Mouse (Mus musculus) natural killer cell, adult 2 months (primary cell): ENCODE measurements around the gene Psen1.

Experiments
- DNase-seq, 2 experiments: peaks; one replicate each; pipeline ENCODE4 v3.0.0; 2022; ENCODE audit warnings: low spot score in 2 of 2

Gene Psen1

DNA sequence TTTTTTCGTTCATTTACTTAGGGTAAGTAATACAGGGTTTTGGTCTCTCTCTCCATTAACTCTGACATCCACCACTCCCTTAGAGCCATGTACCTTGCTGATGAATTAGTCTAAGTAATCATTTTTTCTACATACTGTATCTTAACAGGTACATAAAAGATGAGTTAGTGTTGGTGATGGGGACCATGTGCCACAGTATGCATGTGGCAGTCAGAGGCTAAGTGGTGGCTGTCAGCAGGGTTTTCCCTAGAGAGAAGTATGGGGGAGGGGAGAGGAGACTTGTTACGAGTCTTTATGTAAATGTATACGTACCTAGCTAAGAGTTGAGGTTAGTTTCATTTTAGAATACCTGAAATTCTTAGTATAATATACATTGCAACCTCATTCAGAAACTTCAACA, 35.1 kb downstream of the Psen1 start:
- DNase-seq = no peak

DNA sequence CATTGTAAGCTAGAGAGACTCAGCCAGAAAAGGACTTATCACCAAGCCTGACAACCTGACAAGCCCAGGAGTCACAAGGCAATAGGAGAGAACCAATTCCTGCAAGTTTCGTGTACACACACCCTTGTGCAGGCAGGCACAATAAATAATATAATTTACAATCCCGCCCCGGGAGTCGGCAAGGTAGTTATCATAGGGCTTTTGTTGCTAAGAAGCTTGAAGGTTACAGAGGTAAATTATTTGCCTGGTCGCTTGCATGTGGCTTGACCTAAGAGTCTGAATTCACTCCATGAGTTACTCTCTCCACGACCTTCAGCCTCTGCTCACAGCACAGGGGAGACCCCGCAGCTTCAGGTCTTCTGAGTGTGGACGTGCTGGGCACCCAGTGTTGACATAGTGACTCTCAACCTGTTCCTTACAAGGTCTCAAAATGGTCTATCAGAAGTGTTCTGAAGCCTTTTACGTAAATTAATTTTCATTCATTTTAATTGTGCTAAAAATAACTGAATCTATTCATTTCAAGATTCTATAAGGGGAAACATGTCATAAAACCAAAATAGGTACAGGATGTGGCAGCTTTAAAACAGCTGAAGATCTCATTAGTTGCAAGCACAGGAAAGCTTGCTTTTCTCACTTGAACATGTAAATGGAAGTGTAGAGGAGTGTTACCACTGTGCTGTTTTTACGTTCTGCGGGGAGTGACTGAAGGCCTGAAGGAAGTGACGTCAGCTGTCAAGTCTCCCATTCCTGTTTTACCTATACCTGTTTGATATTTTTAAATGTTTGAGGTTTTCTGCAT, 38.8 kb downstream of the Psen1 start:
- DNase-seq = no peak

DNA sequence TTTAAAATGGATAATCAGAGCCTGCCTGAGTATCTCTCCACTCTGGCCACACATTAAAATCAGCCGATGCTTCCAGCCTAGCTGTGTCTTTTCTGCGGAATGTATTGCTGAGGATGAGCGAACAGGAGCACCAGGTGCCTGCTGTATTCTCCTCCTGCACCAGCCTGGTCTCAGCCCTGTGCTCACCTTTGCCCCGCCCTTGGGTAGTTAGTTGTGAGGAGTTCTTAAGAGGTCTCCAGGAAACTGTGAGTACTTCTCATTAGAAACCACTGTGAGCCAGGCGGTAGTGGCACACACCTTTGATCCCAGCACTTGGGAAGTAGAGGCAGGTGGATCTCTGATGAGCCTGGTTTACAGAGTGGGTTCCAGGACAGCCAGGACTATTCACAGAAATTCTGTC, 44.3 kb downstream of the Psen1 start:
- DNase-seq = no peak

DNA sequence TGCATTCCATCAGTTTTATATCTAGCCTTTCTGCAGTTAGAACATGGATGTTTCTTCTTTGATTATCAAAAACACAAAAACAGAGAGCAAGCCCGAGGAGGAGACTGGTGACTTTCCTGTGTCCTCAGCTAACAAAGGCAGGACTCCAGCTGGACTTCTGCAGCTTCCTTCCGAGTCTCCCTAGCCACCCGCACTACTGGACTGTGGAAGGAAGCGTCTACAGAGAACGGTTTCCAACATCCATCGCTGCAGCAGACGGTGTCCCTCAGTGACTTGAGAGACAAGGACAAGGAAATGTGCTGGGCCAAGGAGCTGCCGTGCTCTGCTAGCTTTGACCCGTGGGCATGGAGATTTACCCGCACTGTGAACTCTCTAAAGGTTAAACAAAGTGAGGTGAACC, 46.1 kb downstream of the Psen1 start:
- DNase-seq = no peak

DNA sequence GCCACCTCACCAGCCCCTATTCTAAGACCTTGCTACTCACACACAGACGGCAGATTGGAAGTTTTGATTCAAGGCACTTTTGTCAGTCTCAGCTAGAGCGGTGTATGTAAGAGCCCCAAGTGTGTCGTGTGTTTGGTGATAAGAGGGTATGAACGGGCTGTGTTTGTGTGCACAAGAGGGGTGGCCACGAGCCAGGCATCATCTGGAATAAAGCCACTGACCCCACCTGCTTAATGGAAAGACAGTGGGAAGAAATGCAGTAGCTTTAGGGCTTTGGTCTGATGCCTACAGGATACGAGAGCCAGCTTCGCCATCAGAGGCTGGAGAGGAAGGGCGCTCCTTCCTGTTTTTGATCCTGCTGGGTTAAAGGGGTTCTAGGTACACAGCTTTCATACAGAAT, 48.3 kb downstream of the Psen1 start:
- no peak for DNase-seq

DNA sequence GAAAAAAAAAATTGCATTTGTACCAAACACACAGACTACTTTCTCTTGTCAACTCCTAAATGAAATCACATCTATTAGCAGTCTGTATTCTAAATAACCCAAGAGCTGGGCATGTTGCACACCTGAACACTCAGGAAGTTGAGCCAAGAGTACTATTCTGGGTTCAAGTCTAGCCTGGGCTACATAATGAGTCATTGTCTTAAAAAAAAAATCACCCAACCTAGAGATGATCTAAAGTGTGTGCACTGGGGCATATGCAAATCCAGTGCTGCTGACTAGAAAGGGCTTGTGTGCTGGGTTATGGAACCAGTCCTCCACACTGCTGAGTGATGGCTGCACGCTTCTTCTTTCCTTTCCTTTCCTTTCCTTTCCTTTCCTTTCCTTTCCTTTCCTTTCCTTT, 50.7 kb downstream of the Psen1 start:
- DNase-seq = no peak

DNA sequence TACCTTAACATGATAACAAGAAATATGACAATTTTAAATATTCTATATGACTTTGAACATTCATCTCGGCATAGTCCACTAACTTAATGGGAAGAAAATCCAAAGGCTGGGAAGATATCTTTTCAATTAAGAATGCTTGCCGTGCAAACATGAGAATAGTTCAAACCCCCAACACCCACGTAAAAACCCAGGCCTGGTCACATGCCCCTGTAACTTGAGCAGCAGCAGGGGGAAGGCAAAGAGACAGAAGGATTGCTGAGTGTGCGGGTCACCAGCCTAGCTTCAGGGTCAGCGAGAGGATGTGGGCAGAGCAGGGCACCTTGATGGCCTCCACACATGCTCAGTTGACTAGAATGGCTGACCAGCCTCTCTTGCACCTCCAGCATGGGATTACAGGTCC, 53.8 kb downstream of the Psen1 start:
- DNase-seq = no peak

DNA sequence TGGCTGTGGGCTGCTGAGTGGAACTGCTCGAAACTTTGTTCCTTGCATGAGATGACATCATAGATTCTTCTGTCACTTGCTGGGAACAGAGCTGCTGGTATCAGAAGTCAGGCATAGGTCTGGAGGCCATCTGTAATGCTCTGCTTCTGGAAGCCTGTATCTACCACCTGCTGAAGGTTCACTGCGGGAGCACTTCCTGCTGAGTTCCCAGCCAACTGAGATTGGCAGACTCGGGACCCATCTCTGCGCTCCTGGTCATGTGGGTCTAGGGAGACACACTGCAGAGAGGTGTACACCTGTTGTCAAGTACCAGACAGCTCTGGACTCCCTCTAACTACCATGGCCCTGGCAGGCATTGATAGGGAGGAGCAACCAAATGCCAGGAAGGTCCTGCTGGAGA, 54.9 kb downstream of the Psen1 start:
- DNase-seq = no peak

DNA sequence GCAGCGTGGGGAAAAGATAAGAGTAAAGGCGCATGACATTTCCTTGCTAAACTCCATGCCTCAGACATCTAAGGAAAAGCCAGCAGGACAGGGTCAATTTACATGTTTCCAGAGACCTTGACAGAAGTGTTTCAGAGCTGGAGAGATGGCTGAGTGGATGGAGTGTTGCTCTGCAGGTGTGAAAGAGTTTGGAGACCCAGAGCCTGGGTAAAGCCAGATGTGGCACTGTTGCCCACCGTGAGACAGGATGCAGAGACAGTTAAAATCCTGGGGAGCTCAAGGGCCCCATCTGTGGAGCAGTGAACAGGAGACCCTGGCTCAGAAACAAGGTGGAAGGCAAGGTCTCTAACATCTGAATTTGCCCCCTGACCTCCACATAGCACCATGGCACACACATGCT, 55.8 kb downstream of the Psen1 start:
- no peak for DNase-seq

DNA sequence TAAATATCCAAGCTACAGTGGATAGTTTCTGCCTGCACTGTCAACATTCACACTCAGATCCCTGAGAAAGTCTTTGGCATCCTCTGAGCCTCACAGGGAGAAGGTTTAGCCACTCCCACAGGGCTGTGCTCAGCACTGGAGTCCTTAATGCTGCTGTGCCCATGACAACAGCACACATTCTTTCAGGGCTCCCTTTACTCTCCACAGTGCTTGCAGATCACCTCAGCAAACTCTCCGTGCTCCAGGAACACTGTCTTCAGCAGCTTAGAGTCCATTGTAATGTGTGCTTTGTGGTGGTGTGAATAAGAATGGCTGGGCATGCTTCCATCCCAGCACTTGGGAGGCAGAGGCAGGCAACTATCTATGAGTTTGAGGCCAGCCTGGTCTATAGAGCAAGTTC, 61.2 kb downstream of the Psen1 start:
- no peak for DNase-seq

DNA sequence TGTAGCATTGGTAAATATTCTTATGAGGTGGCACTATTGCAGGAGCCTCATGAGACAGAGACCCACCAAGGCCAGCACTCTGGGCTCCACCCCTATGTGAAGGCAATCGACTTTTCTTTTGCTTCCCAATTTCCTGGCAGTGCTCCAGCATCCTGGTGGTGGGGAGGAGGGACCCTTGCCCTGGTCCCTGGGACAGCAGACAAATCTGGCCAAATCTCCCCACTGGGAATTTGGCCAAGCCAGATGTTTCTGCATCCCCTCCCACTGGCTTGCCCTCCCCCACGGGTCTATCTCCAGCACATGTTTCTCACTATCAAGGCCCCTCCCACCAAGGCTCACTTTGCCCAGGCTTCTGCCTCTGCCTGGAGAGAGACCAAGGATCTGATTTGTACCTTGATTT, 64.5 kb downstream of the Psen1 start:
- DNase-seq = no peak

DNA sequence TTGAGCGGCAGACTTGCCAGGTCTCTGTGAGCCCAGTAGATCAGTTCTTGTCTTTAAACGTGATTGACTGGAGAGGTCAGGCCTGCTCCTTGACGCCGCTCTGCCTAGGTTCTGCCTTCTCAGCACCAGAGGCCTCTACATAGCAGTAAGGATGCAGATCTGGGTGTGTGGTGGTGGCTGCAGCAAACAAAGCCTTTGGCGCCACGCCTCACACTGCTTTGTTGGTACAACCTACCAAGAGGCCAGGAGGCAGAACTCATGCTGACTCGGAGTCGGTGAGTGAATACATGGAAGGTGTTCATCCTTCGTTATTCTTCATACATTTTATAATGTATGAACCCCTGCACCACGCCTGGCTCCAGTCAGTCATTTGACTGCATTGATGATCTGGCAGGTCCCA, 70.8 kb downstream of the Psen1 start:
- DNase-seq = no peak

DNA sequence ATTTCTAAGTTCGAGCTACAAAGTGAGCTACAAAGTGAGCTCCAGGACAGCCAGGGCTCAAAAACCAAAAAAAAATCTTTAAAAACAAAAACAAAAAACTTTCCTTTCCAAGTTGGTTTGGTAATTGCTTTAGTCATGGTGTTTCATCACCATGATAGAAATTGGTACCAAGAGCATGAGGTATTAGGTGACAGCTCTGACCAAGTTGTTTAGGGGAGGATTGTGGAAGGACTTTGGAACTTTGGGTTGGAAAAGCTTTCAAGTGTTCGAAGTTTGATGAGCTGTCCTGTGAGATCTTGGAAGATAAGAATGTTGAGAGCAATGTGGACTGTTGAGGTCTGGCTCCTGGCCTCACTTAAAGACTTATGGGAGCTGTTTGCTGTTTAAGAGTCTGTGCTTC, 72.2 kb downstream of the Psen1 start:
- no peak for DNase-seq

DNA sequence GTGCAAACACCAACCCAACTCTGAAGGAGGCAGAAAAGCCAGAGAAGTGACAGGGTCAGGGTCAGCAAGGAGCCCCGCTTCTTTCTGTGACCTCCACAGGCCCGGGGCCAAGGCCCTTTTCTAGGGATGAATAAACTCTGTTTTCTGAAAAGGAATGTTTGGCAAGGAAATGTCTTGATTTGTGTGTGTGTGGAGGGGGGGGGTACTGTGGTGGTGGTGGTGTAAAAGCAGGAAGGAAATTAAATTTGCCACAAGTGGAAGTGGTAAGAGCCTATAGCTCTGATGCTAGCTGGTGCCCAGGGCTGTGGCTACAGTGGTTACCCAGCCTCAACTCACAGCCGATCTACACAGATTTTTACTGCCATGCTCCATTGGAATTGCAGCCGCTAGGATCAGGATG, 74.8 kb downstream of the Psen1 start:
- peak in 1 of 2 experiments; percentile 18 for DNase-seq

DNA sequence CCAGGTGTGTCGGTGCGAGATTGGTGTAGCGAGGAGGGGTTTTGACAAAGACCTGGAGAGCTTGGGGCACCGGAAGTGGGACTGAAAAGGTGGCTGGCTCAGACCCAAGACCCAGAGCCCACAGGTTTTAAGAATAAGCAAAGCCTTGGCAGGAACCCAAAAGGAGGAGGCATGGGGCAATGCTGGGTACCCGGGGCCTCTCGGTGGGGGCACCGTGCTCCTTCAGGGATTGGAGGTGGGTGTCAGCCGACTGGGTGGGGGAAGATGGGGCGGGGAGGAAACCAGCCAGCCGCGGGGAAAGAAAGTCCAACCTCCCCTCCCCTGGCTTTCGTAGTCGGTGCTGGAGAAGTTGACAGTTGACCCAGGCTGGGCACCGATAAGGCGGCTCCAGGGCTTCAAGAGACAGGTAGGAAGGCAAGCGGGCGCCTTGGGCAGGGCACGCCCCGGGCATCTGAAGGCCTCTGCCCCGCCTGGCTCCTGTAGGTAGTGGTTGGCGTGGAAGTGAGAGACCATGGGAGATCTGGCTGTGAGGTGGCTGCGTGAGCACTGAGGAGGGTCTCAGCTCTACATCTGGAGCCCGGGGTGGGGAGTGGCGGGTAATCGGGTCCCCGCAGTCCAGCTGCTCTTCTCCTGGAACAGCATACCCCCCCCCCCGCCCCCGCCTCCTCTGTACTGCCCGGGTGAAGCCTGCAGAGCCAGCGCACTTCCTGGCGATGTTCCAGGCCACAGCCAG, 75.5 kb downstream of the Psen1 start, which contains the start of gene Papln:
TSS of gene Papln (plus strand) at position 324 of the 733 bp plus-strand sequence.
- peak in 1 of 2 experiments; percentile 12 for DNase-seq

DNA sequence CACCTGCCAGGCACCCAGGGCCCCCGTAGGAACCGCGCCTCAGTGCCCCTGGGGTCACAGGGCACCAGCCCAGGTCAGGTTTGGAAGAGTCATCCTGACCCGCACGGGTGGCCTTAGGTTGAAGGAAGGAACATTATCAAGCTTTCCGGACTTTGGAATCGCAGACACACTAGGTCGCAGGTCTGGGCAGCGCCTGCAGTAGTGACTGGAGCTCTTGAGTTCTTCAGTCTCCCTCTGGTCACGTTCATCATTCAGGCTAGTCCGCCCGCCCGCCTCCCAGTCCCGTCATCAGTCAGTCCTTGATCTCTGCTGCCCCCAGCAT, 76.1 kb downstream of the Psen1 start:
- DNase-seq = peak in 1 of 2 experiments; percentile 18

DNA sequence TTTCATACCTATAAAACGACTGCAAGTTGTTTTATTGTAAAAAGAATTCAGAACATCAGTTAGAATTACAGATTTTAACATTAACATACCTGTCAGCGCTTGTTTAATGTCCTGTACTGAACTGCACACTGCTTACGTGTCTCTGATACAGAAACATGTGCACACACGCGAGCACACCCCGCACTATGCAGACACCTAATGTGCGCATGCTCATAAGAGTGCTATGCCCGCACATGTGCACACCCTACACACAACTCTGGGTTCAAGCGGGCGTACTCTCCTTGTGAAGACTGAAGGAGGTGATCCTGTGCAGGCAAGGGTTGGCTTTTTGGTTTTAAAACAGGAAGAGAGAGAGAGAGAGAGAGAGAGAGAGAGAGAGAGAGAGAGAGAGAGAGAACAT, 76.6 kb downstream of the Psen1 start:
- DNase-seq = no peak

DNA sequence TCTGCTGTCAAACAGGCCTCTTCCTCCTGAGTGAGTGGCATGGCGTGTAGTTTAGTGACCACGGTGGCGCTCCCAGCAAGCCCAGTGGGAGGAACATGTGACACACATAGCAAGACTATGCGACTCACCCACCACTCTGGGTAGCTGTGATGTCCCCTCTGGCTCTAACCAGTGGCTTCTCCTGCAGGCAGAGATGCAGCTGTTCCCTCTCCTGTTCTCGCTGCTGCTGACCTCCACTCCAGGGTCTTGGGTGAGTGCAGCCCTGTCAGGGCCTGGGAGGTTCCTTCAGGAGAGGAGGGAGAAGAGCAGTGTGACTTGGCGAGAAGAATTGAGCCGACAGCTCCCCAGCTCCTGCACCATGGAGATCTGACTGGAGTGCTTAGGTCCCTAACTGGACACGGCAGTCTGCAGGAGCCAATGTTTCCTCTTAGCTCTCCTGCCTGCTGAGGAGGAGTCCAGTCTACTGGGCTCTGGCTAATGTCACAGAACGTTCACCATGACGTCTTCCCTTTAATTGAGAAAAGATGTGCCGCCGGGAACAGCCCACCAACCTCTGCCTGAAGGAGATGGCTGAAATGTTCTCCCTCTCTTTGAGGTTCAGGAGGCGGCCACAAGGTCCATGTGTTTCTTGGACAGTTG, 78.1 kb downstream of the Psen1 start:
- DNase-seq = no peak

DNA sequence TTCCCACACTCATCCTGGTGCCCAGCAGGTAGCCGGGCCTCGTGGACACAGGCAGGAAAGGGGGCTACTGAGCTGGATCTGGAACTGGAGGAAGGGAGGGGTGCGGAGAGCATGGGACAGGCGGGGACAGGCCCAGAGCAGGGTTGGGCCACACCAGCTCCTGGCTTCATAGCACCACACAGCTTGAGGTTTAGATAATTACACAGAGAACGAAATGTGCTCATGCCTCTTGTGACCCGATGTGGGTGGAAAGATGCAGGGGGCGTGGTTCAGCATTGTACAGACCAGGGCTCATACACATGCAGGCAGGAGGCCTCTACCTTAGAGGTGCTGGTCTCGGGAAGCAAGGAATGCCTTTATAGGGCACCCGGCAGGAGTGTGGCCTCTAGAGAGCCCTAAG, 79.9 kb downstream of the Psen1 start:
- DNase-seq = no peak

DNA sequence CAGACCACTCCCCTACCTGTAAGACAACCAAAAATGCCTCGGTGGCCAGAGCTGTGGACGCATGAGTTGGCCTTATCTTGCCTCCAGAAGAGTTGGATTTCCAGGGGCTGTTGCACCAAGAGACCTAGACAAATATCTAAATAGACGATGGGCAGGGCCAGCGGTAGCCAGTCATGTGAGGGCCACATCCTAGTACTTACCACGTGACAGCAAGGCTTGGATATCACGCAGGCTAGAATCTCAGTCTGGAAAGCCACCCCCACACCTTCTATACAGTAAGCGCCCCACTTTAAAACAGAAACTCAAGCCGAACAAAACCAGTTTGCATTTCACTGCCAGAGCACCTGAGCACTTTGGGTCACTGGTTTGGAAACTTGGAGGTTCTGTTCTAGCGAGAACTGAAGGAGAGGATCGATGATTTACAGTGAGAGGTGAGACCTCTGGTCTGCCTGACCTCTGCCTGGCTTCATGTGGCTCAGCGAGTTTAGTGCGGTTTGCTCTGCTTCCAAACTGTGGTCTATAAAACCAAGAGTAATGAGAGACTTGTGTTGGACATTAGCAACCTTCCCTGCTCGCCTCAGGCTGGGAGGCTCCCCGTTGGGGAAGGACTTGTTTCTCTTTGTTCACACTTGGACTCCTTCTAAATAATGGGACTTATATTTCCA, 80.4 kb downstream of the Psen1 start:
- DNase-seq = no peak

DNA sequence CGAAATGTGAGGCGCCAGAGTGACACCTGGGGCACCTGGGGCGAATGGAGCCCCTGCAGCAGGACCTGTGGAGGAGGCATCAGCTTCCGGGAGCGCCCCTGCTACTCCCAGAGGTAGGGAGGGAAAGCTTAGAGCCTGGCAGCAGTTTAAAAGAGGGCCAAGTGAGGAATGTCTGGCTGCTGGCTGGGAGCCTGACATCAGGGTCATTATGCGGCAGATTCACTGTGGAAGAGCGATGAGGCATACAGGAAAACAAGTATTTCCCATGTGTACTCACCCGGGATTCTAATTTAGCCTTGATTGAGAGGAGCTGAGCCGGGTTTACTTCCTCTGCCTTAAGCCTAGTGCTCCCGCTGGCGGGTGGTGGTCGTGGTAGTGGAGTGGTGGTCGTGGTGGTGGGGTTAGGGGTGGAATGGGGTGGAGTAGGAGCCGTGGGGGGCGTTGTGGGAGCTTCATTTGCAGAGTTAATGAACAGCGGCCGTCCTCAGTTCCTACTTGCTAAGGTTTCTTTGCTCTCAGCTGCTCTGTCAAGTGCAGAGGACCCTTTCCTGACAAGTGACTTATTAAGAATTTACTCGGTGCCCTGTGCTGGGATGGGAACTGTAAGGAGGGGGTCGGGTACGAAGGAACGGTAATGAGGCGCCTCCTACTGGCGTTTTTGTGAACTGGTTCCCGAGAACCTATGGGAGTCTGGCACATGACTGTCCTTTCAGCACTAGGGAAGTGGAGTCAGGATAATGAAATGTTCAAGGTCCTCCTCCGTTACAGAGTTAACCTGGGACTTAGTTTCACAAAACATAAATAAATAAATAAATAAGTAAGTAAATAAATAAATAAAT, 82.7 kb downstream of the Psen1 start:
- DNase-seq = peak in 1 of 2 experiments; percentile 36

DNA sequence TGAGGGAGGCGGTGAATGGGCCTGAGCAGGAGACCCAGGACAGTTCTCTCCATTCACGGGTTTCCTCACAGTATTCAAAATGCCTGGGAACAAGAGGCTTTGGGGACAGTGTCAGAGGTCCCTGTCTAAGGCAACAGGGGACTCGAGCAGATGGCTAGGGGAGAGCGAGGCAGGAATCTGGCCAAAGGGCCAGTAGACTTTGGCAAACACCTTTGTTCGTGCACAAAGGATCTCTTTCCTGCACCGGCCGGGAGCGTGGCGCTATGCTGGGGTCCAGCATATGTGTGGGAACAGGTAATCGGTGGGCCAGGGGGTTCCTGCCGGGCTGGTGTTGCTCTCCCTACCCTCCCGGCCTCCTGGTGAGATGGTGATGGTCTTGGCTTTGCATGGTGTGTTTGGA, 87.7 kb downstream of the Psen1 start:
- DNase-seq = no peak
